25 mouse cellular contexts compared by ENCODE assay signal in genomic region chr3:69206193-69206893, GRCm38 (mm10). TPM values are rescaled to one million over a fixed set of nuclear protein-coding genes. Genes with fewer than 3 reads are reported as not detected.
A peak's percentile ranks its signal among the peaks of the same experiment; 100 is the strongest.
DNase-seq lines count a peak whose midpoint lies in the region; ATAC-seq and TF ChIP-seq lines count a peak whose summit lies in the region.
"Had no signal": no experiment of that assay in that cellular context is flagged by ENCODE, and none has a peak within 500 bp of the region (broad histone marks: within the 10 kb centered on the region; RNA-seq: fewer than 3 reads in every experiment).

No protein-coding gene starts in this region.

- intact Hi-C loops in gastrocnemius, adult 2 months (cut with DNase I), result no loop called here

- H3K4me2 ChIP-seq in liver, embryonic 15.5 days, result peak overlapping the region; percentile 40
- H3K4me2 ChIP-seq: hindbrain, embryonic 15.5 days; kidney, embryonic 15.5 days; midbrain, embryonic 11.5 days had no signal

- H3K36me3 ChIP-seq in liver, embryonic 15.5 days (replicated peaks), result no peaks in the 10 kb centered on the region
- H3K36me3 ChIP-seq: heart, embryonic 15.5 days; hindbrain, embryonic 15.5 days; kidney, embryonic 15.5 days had no signal

- peak overlapping the region; percentile 81 for H3K27ac ChIP-seq in gastrocnemius, adult 2 months
- H3K27ac ChIP-seq in liver, embryonic 15.5 days (replicated peaks), result no peak overlapping the region
- H3K27ac ChIP-seq: heart, adult 2 months; hindbrain, embryonic 15.5 days; kidney, embryonic 15.5 days had no signal

- peak overlapping the region; percentile 45 for H3K4me3 ChIP-seq in gastrocnemius, adult 2 months
- H3K4me3 ChIP-seq in liver, embryonic 15.5 days (replicated peaks), result no peak overlapping the region
- H3K4me3 ChIP-seq: heart, adult 2 months; heart, embryonic 15.5 days; hindbrain, embryonic 15.5 days; kidney, embryonic 15.5 days had no signal

- no peak for DNase-seq in gastrocnemius, adult 2 months
- no peak for DNase-seq in gastrocnemius, postnatal 4 days (ENCODE audit: low spot score in 2 of 2)
- DNase-seq in c-Kit-positive CD71-positive TER-119-negative erythroid progenitor cells, embryonic 14.5 days (ENCODE audit: low read depth), result peak; percentile 17
- DNase-seq in skeletal muscle tissue, adult 2 months (ENCODE audit: low read depth, low spot score), result peak; percentile 39
- DNase-seq in retina, embryonic 14.5 days (ENCODE audit: low spot score), result no peak
- no peak for DNase-seq in cerebellum, adult 11 months
- DNase-seq in kidney, postnatal 10 days, result no peak
- DNase-seq: cerebellum, adult 11-12 months; cerebellum, postnatal 25 days; gastrocnemius, postnatal 10 days; left cerebral cortex, postnatal 4 days; lung, adult 18-20 months; right cerebral cortex, adult 18-20 months had no signal

- TF ChIP-seq CTCF in gastrocnemius, adult 2 months (IDR thresholded peaks at IDR 0.05), result no peak

- no peaks in the 10 kb centered on the region for H3K9me3 ChIP-seq in liver, embryonic 15.5 days (replicated peaks)
- H3K9me3 ChIP-seq: heart, embryonic 15.5 days; hindbrain, embryonic 15.5 days; kidney, embryonic 15.5 days had no signal

- H3K4me1 ChIP-seq in liver, embryonic 15.5 days (replicated peaks), result peaks cover 8% of the 10 kb centered on the region
- H3K4me1 ChIP-seq: hindbrain, embryonic 15.5 days had no signal

- WGBS in liver, embryonic 15.5 days (ENCODE audit: insufficient replicate concordance), result 53% methylated on average over 10 of the region's 10 CpGs

- no peak for ATAC-seq in liver, embryonic 15.5 days (ENCODE audit: insufficient read depth)
- ATAC-seq: intestine, embryonic 16.5 days had no signal

- H3K27me3 ChIP-seq in liver, embryonic 15.5 days, result no peaks in the 10 kb centered on the region
- H3K27me3 ChIP-seq: heart, embryonic 15.5 days; hindbrain, embryonic 15.5 days; kidney, embryonic 15.5 days had no signal

- no peak overlapping the region for H3K9ac ChIP-seq in liver, embryonic 15.5 days
- H3K9ac ChIP-seq: heart, embryonic 15.5 days; hindbrain, embryonic 15.5 days; kidney, embryonic 15.5 days had no signal

RNA-seq across cellular contexts. Expression of gene Arl14, which starts 15.9 kb away (rescaled TPM):
- not detected for total RNA-seq in gastrocnemius, adult 2 months (2021)
- total RNA-seq in gastrocnemius, postnatal 4 days (2021), result not detected
- not detected in 2 replicates for polyA plus RNA-seq in liver, embryonic 15.5 days (2015; fragmentation: Nextera tagmentation; extraction: Ambion mirVana)
- total RNA-seq: adrenal gland, adult 8-10 months; gastrocnemius, postnatal 10 days; heart, adult 2 months; heart, postnatal 4 days; left cerebral cortex, postnatal 4 days had no signal
- polyA plus RNA-seq: brain, embryonic 14.5 days; forebrain, embryonic 11.5 days; heart, adult 2 months; heart, embryonic 15.5 days; hindbrain, embryonic 15.5 days; midbrain, embryonic 11.5 days; neural tube, embryonic 11.5 days had no signal

Comparison
In these comparisons a context has a peak if more than half of its experiments do, and no peak if none do; other contexts are left out.
1. DNase-seq: peak in c-Kit-positive CD71-positive TER-119-negative erythroid progenitor cells, embryonic 14.5 days (single experiment) and skeletal muscle tissue, adult 2 months (single experiment); none in gastrocnemius, adult 2 months (single experiment), gastrocnemius, postnatal 4 days (0 of 2), retina, embryonic 14.5 days (single experiment), cerebellum, adult 11 months (single experiment) and kidney, postnatal 10 days (single experiment).